Mouse (Mus musculus): ENCODE results near the gene Enpp7. TPM values are rescaled to one million over a fixed set of nuclear protein-coding genes. Genes with fewer than 3 reads are reported as not detected.

The Enpp7 gene
- total and polyA plus RNA-seq, 2 experiments from 2014 or later, result not detected

DNA sequence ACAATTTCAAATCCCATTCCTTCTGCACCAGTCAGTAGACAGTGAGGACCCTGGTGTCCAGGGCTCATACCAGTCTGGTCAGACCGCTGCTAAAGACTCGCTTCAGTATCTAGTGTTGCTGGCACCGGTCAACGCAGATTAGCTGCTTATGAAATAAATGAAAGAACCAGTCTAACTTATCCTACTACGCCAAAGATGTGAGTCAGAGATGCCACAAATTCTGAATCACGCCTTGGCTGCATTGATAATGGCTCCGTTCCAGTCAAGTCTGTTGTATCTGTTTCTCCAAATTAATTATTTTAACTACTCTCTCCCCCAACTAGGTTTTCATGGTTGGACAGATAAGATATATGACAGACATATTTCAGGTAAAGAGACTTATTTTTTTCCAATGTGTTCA lies 33.2 kb downstream of the Enpp7 start:
- peaks cover 15% of the 10 kb centered on the region for H3K4me1 ChIP-seq (ENCODE audit: insufficient read depth, low read length)
- no peak overlapping the region for H3K9ac ChIP-seq (replicated peaks; ENCODE audit: low read length)
- H3K36me3 ChIP-seq (ENCODE audit: insufficient read depth, low read length), result no peaks in the 10 kb centered on the region
- H3K4me3 ChIP-seq (ENCODE audit: low read length), result no peak overlapping the region
- no peak overlapping the region for H3K4me2 ChIP-seq (ENCODE audit: low read depth, low read length)
- 87% methylated on average over 7 of the region's 7 CpGs for WGBS
- TF ChIP-seq CTCF (IDR thresholded peaks at IDR 0.05; ENCODE audit: low read depth), result no peak
- H3K27me3 ChIP-seq (ENCODE audit: insufficient read depth, low read length), result 0 out of 2 replicates have a peak, but pooled peaks cover 8% of the 10 kb centered on the region
- no peak for ATAC-seq
- no peaks in the 10 kb centered on the region for H3K9me3 ChIP-seq (ENCODE audit: low read length)
- no peak for DNase-seq (ENCODE audit: low spot score)
- no peak overlapping the region for H3K27ac ChIP-seq

DNA sequence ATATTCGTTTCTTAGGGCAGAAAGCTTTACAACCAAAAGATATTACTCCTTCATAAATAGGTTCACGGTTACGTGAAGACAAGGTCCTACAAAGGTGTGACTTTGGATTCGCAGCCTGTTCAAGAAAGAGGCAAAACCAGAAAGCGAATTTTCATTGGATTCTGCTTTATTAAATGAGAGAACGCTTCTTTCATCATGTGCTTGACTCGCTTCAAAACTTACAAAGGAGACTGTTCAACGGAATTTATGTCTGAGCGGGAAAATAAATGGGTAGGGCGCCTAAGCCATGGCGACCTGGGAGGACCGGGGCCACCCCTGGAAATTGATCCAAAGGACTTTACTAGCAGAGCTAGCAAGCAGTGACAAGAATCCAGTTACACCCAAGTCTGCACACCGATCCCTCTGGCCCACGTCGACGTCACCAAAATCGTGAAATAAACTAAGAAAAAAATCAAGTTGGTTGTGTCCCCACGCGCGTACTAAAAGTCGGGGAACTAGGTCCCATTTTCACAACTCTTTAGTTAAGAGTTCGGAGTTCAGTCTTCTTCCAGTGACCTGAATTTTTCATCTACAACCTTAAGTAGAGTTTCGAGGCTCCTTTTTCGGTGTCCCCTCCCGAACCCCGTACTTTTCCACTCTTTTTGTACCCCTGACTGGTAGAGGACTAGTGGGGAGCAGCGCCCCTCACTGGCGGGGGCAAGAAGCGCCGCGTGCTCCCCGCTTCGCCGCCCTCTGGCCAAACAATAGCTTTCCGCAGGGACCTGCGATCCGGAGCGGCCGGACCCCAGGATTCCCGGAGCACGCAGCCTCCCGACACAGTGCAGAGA lies 34.3 kb downstream of the Enpp7 start:
- Histone ChIP-seq H3K4me2 (ENCODE audit: low read depth, low read length) (peak overlapping the region; percentile 64), H3K36me3 (ENCODE audit: insufficient read depth, low read length) (no peaks in the 10 kb centered on the region), H3K27ac (peak overlapping the region; percentile 81), H3K9ac (replicated peaks; ENCODE audit: low read length) (peak overlapping the region; percentile 91), H3K4me3 (ENCODE audit: low read length) (peak overlapping the region; percentile 95), H3K27me3 (ENCODE audit: insufficient read depth, low read length) (0 out of 2 replicates have a peak, but pooled peaks cover 8% of the 10 kb centered on the region), H3K4me1 (ENCODE audit: insufficient read depth, low read length) (peaks cover 15% of the 10 kb centered on the region), H3K9me3 (ENCODE audit: low read length) (no peaks in the 10 kb centered on the region)
- peak; percentile 68 for TF ChIP-seq CTCF (IDR thresholded peaks at IDR 0.05; ENCODE audit: low read depth)
- DNase-seq (ENCODE audit: low spot score), result no peak
- ATAC-seq, result no peak
- 7% methylated on average over 42 of the region's 42 CpGs for WGBS

DNA sequence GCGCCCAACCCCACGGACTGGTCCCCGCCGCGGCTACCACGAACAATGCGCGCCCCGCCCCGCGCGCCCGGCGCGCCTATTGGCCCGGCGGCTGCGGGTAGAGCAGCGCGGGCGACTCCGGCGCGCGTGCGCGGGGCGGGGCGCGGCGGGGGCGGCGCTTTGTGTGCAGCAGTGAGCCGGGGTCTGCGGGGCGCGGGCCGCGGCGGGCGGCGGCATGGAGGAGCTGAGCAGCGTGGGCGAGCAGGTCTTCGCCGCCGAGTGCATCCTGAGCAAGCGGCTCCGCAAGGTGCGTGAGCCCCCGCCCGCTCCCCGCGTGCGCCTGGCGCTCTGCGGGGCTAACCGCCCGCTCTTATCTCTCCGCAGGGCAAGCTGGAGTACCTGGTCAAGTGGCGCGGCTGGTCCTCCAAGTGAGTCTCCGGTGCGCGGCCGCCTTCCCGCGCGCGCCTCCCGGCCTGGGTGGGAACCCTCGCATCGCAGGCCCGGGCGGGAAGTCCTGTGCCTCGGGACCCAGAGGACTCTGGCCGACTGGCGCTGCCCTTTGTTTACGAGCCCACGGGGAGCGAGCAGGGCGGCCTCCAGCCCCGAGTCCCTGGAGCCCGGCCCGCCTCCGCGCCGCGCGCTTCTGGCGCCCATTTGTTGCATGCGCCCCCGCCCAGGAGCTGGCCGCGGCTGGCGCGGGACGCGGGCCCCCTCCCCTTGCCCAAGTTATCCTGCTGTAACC lies 35.1 kb downstream of the Enpp7 start, which contains the start of gene Cbx2:
Cbx2 (plus strand) TSS at position 68 of the 721 bp plus-strand sequence.
- DNase-seq (ENCODE audit: low spot score) (peak; percentile 96), ATAC-seq (peak; percentile 93)
- Histone ChIP-seq H3K36me3 (ENCODE audit: insufficient read depth, low read length) (peaks cover 7% of the 10 kb centered on the region; the same call in 1 of the 2 replicates), H3K4me2 (ENCODE audit: low read depth, low read length) (peak within 1 kb of the TSS; percentile 64), H3K4me3 (ENCODE audit: low read length) (peak within 1 kb of the TSS; percentile 95), H3K27me3 (ENCODE audit: insufficient read depth, low read length) (0 out of 2 replicates have a peak, but pooled peaks cover 8% of the 10 kb centered on the region), H3K9me3 (ENCODE audit: low read length) (no peaks in the 10 kb centered on the region), H3K4me1 (ENCODE audit: insufficient read depth, low read length) (peaks cover 15% of the 10 kb centered on the region), H3K27ac (peak within 1 kb of the TSS; percentile 81), H3K9ac (replicated peaks; ENCODE audit: low read length) (peak within 1 kb of the TSS; percentile 91)
- TF ChIP-seq CTCF (IDR thresholded peaks at IDR 0.05; ENCODE audit: low read depth), result no peak
- under 1% methylated on average over 66 of the region's 99 CpGs for WGBS

DNA sequence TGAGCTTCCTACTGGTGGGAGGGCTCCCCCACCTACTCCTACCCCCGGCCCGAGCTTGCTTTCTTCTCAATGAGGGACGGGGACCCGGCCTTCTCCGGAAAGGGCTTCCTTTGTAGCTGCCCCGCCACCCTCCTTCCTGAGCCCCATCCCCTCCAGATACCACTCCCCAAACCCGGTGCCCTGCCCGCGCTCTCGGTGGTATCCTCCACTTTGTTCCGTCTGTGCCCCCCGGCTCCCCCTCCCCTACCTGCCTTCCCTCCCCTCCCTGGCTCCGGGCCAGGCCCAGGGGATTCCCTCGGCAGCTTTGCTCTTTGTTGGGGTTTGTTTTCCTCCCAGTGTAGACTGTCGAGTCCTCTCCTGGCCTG lies 35.6 kb downstream of the Enpp7 start:
- DNase-seq (ENCODE audit: low spot score) (peak; percentile 57), ATAC-seq (peak; percentile 2; the same call in 1 of the 2 replicates)
- WGBS, result 1% methylated on average over 15 of the region's 15 CpGs
- no peak for TF ChIP-seq CTCF (IDR thresholded peaks at IDR 0.05; ENCODE audit: low read depth)
- H3K36me3 ChIP-seq (ENCODE audit: insufficient read depth, low read length), result peaks cover 13% of the 10 kb centered on the region; the same call in 1 of the 2 replicates
- 0 out of 2 replicates have a peak, but pooled peaks cover 8% of the 10 kb centered on the region for H3K27me3 ChIP-seq (ENCODE audit: insufficient read depth, low read length)
- H3K4me1 ChIP-seq (ENCODE audit: insufficient read depth, low read length), result peaks cover 15% of the 10 kb centered on the region
- peak overlapping the region; percentile 81 for H3K27ac ChIP-seq
- peak overlapping the region; percentile 64 for H3K4me2 ChIP-seq (ENCODE audit: low read depth, low read length)
- no peaks in the 10 kb centered on the region for H3K9me3 ChIP-seq (ENCODE audit: low read length)
- H3K4me3 ChIP-seq (ENCODE audit: low read length), result peak overlapping the region; percentile 95
- H3K9ac ChIP-seq (replicated peaks; ENCODE audit: low read length), result peak overlapping the region; percentile 91

DNA sequence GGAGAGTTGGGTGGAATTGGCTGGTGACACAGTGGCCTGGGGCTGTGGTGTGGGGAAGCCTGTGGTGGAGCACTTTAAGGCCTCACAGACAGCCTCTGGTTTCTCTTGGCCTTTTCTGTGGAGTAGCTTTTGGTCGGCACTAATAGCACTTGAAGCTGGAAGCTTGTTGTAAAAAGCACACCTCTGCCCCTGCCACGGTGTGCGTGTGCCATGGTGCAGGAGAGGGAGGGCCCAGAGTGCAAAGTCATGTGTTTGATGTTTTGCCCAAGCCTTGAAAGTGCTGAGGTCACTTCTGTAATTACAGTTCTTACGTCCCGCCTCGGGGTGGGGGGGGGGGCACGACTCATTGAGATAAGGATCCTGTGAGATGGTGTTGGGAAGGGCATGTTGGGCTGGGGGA lies 36.3 kb downstream of the Enpp7 start:
- peak overlapping the region; percentile 91; the same call in 1 of the 2 replicates for H3K9ac ChIP-seq (replicated peaks; ENCODE audit: low read length)
- no peak for DNase-seq (ENCODE audit: low spot score)
- peak overlapping the region; percentile 64 for H3K4me2 ChIP-seq (ENCODE audit: low read depth, low read length)
- peaks cover 19% of the 10 kb centered on the region; the same call in 1 of the 2 replicates for H3K36me3 ChIP-seq (ENCODE audit: insufficient read depth, low read length)
- H3K27ac ChIP-seq, result peak overlapping the region; percentile 2; the same call in 1 of the 2 replicates
- WGBS, result 18% methylated on average over 7 of the region's 7 CpGs
- H3K4me1 ChIP-seq (ENCODE audit: insufficient read depth, low read length), result peaks cover 15% of the 10 kb centered on the region
- H3K27me3 ChIP-seq (ENCODE audit: insufficient read depth, low read length), result 0 out of 2 replicates have a peak, but pooled peaks cover 8% of the 10 kb centered on the region
- no peak for ATAC-seq
- no peaks in the 10 kb centered on the region for H3K9me3 ChIP-seq (ENCODE audit: low read length)
- no peak for TF ChIP-seq CTCF (IDR thresholded peaks at IDR 0.05; ENCODE audit: low read depth)
- H3K4me3 ChIP-seq (ENCODE audit: low read length), result peak overlapping the region; percentile 95

DNA sequence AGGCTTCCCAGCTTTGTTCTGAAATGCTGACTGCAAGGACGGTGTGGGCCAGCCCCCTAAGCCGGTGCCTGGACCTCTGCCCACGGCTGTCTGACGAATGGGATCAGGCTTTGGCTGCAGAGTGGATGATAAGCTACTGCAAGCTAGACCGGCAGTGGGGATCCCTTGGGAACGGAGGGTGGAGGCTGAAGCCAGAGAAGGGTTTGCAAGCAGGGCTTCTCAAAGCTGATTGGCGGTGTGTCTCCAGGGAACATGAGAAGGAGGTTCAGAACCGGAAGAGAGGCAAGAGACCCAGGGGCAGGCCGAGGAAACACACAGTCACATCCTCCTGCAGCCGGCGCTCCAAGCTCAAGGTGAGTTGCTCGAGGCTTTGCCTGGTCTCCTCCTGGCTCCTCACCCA lies 38.2 kb downstream of the Enpp7 start:
- H3K9me3 ChIP-seq (ENCODE audit: low read length), result no peaks in the 10 kb centered on the region
- DNase-seq (ENCODE audit: low spot score) (peak; percentile 70), ATAC-seq (no peak)
- H3K4me2 ChIP-seq (ENCODE audit: low read depth, low read length), result peak overlapping the region; percentile 26; the same call in 1 of the 2 replicates
- peaks cover 15% of the 10 kb centered on the region for H3K4me1 ChIP-seq (ENCODE audit: insufficient read depth, low read length)
- H3K36me3 ChIP-seq (ENCODE audit: insufficient read depth, low read length), result peaks cover 31% of the 10 kb centered on the region
- WGBS, result 29% methylated on average over 12 of the region's 12 CpGs
- 0 out of 2 replicates have a peak, but pooled peaks cover under 1% of the 10 kb centered on the region for H3K27me3 ChIP-seq (ENCODE audit: insufficient read depth, low read length)
- H3K9ac ChIP-seq (replicated peaks; ENCODE audit: low read length), result no peak overlapping the region
- H3K27ac ChIP-seq, result no peak overlapping the region
- no peak for TF ChIP-seq CTCF (IDR thresholded peaks at IDR 0.05; ENCODE audit: low read depth)
- H3K4me3 ChIP-seq (ENCODE audit: low read length), result no peak overlapping the region
